Mouse (Mus musculus) cerebellum, adult 2 months (tissue): ENCODE results near the gene Zfp93.

ENCODE experiments used
- CTCF ChIP-seq: fragments of 200-500 bp; IDR thresholded peaks from 2 replicates; pipeline ENCODE4 v1.5.1; 2011; ENCODE audit warnings: low read depth, mild to moderate bottlenecking, control low read depth, low read length, moderate library complexity, borderline replicate concordance; ENCODE audit not compliant: insufficient read depth
- POLR2A ChIP-seq: fragments of 200-500 bp; IDR thresholded peaks from 2 replicates; pipeline ENCODE4 v1.6.1; 2011; ENCODE audit warnings: low read length, control low read depth, borderline replicate concordance; ENCODE audit not compliant: insufficient read depth

DNA sequence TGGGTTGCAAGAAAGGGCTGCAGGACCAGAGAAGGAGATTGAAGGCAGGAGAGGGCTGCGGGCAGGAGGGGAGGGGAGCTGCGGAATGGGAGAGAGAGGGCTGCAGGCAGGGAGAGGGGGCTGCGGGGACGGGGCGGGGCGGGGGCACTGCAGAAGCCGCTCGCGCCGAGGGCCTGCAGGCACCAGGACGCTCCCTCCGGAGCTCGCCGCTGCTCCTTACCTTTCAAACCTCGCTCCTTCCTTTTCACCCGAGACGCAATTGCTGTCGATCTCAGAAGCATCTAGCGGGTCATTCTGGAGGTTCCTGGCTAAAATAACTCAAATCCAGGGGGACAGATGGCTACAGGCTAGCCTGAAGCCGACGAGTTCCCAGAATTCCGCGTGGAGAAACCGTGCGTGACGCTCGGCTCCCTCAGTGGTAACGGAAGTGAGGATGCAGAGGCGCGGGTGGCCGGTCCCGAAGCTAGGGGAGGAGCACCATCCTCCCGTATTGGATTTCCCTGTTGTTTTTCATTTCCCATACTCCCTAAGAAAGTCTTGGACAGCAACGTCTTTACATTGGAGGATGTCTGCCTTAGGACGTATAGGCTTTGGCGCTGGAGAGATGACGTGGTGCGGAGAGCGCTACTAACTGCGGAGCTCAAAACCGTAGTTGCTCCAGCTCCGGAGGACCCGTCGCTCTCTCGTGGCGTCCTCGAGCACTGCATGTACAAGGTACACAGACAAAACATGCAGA lies 28.9 kb downstream of the Zfp93 start:
- TF ChIP-seq POLR2A = peak; percentile 83; the same call in 1 of the 2 replicates
- TF ChIP-seq CTCF = peak; percentile 43
